Mouse (Mus musculus) MEL (cell line): ENCODE measurements around the gene Frmd4b. TPM values are rescaled to one million over a fixed set of nuclear protein-coding genes. Genes with fewer than 3 reads are reported as not detected.

Source experiments
- DNase-seq: peaks from one replicate; pipeline ENCODE4 v3.0.0; 2011; ENCODE audit warnings: low read depth, low spot score
- H3K27ac ChIP-seq: 2 replicates; pipeline ENCODE4 v1.5.1; 2012; ENCODE audit warnings: low read depth, mild to moderate bottlenecking, control low read depth, low read length, moderate library complexity; ENCODE audit not compliant: control insufficient read depth
- H3K27me3 ChIP-seq, 2 experiments: fragments of 150-350 bp in 1 of 2; sonication (generic) in 1 of 2; 2 replicates each; pipeline ENCODE4 v1.6.1; 2012; ENCODE audit warnings: low read length in 2 of 2, mild to moderate bottlenecking in 2 of 2, improper control_type of control experiment in 1 of 2, moderate library complexity in 1 of 2; ENCODE audit not compliant: insufficient read depth in 2 of 2, control insufficient read depth in 1 of 2
- H3K36me3 ChIP-seq, 2 experiments: 2 replicates each; pipeline ENCODE4 v1.6.1; 2012 to 2014; ENCODE audit warnings: low read length in 2 of 2, improper control_type of control experiment in 1 of 2, inconsistent platforms in 1 of 2, mild to moderate bottlenecking in 1 of 2; ENCODE audit not compliant: insufficient read depth in 2 of 2, control insufficient read depth in 1 of 2
- H3K4me1 ChIP-seq, 2 experiments: fragments of 150-350 bp in 1 of 2; sonication (generic) in 1 of 2; 2 replicates each; pipeline ENCODE4 v1.6.1; 2012; ENCODE audit warnings: low read length in 2 of 2, improper control_type of control experiment in 1 of 2, mild to moderate bottlenecking in 1 of 2; ENCODE audit not compliant: insufficient read depth in 2 of 2, control insufficient read depth in 1 of 2
- H3K4me3 ChIP-seq, 2 experiments: fragments of 150-350 bp in 1 of 2; sonication (generic) in 1 of 2; 2 replicates each; pipeline ENCODE4 v1.5.1; 2012; ENCODE audit warnings: low read depth in 2 of 2, low read length in 2 of 2, mild to moderate bottlenecking in 2 of 2, moderate library complexity in 2 of 2, control low read depth in 1 of 2, improper control_type of control experiment in 1 of 2; ENCODE audit not compliant: control insufficient read depth in 1 of 2, insufficient read depth in 1 of 2
- H3K79me2 ChIP-seq: 2 replicates; pipeline ENCODE4 v1.6.1; 2012; ENCODE audit warnings: mild to moderate bottlenecking, low read length, moderate library complexity; ENCODE audit not compliant: control insufficient read depth, poor library complexity, insufficient read depth
- H3K9ac ChIP-seq: 2 replicates; pipeline ENCODE4 v1.6.1; 2012; ENCODE audit warnings: low read depth, mild to moderate bottlenecking, control low read depth, low read length, moderate library complexity; ENCODE audit not compliant: control insufficient read depth, poor library complexity, severe bottlenecking
- H3K9me3 ChIP-seq: fragments of 150-350 bp; sonication (generic); replicated peaks from 2 replicates; pipeline ENCODE4 v1.6.1; 2012; ENCODE audit warnings: mild to moderate bottlenecking, low read length, improper control_type of control experiment, moderate library complexity; ENCODE audit not compliant: insufficient read depth
- CTCF ChIP-seq, 3 experiments: IDR thresholded peaks in 2 of 3; conservative IDR thresholded peaks in 1 of 3; 2 replicates each; pipeline ENCODE4 v1.5.1; 2011 to 2012; ENCODE audit warnings: low read length in 3 of 3, low read depth in 2 of 3, mild to moderate bottlenecking in 2 of 3, improper control_type of control experiment in 1 of 3, inconsistent platforms in 1 of 3, mixed read lengths in 1 of 3, moderate library complexity in 1 of 3; ENCODE audit not compliant: control insufficient read depth in 1 of 3, insufficient read depth in 1 of 3, poor library complexity in 1 of 3, severe bottlenecking in 1 of 3
- GABPA ChIP-seq: IDR thresholded peaks from 2 replicates; pipeline ENCODE4 v1.6.1; 2012; ENCODE audit warnings: low read depth, mild to moderate bottlenecking, inconsistent platforms, low read length, improper control_type of control experiment, moderate library complexity
- MXI1 ChIP-seq: IDR thresholded peaks from 2 replicates; pipeline ENCODE4 v1.6.1; 2011; ENCODE audit warnings: mild to moderate bottlenecking, low read depth, low read length, improper control_type of control experiment
- MYB ChIP-seq: IDR thresholded peaks from 2 replicates; pipeline ENCODE4 v1.6.1; 2011; ENCODE audit warnings: mild to moderate bottlenecking, low read depth, low read length, improper control_type of control experiment
- NELFE ChIP-seq: IDR thresholded peaks from 2 replicates; pipeline ENCODE4 v1.6.1; 2011; ENCODE audit warnings: low read depth, low read length, improper control_type of control experiment
- NRF1 ChIP-seq: IDR thresholded peaks from 2 replicates; pipeline ENCODE4 v1.6.1; 2014; ENCODE audit warnings: low read depth, mild to moderate bottlenecking, inconsistent platforms, low read length, improper control_type of control experiment, moderate library complexity; ENCODE audit not compliant: poor library complexity, insufficient read depth, severe bottlenecking
- SMC3 ChIP-seq: IDR thresholded peaks from 2 replicates; pipeline ENCODE4 v1.6.1; 2011; ENCODE audit warnings: low read depth, low read length, improper control_type of control experiment
- USF1 ChIP-seq: IDR thresholded peaks from 2 replicates; pipeline ENCODE4 v1.6.1; 2014; ENCODE audit warnings: low read depth, mild to moderate bottlenecking, inconsistent platforms, low read length, improper control_type of control experiment, moderate library complexity
- polyA plus RNA-seq, 2 experiments: library from polyadenylated mRNA; stranded (reverse) in 1 of 2; unstranded in 1 of 2; fragments of >175 nt in 1 of 2; fragments of >200 nt in 1 of 2; gene quantifications; 2 replicates each; pipeline versions ENCODE4 v1.2.1 to v1.2.4; 2012; ENCODE audit warnings: low replicate concordance in 2 of 2, low read depth in 1 of 2; ENCODE audit not compliant: insufficient read length in 2 of 2, insufficient read depth in 1 of 2, missing spikeins in 1 of 2
- total RNA-seq: library from RNA; depleted of rRNA; stranded (reverse); fragments of 300-350 nt; gene quantifications from 2 replicates; pipeline ENCODE4 v1.2.3, GENCODE M21; 2012; rRNA removed

Gene Frmd4b
- total and polyA plus RNA-seq, 3 experiments = 0.18 TPM; not detected in 2

GRCm38 (mm10) chr6:97239360-97239759 is 378.0 kb downstream of the Frmd4b start:
- TF ChIP-seq CTCF (IDR thresholded peaks at IDR 0.05 in 2 of 3, conservative IDR thresholded peaks at IDR 0.05 in 1 of 3; ENCODE audit: control insufficient read depth in 1 of 3, insufficient read depth in 1 of 3, low read depth in 2 of 3, low read length in 3 of 3, poor library complexity in 1 of 3, severe bottlenecking in 1 of 3) (peak in 2 of 3 experiments; percentile 15 to 29; a peak in 3 of 6 replicates), USF1 (no peak), MYB (no peak), SMC3 (peak; percentile 29), NELFE (no peak), MXI1 (no peak), NRF1 (no peak), GABPA (no peak)
- Histone ChIP-seq H3K36me3 (no peaks in the 10 kb centered on the region), H3K9ac (no peak overlapping the region), H3K27ac (no peak overlapping the region), H3K27me3 (no peaks in the 10 kb centered on the region), H3K9me3 (no peaks in the 10 kb centered on the region), H3K4me3 (no peak overlapping the region), H3K4me1 (no peaks in the 10 kb centered on the region), H3K79me2 (no peaks in the 10 kb centered on the region)
- no peak for DNase-seq

Other genes starting within 250 kb of the Frmd4b start
- gene Mitf, start 189.5 kb upstream of the Frmd4b start, total RNA-seq = 2.1 TPM in 2 replicates
- 1 to 10 TPM in 1 of 2 experiments, not detected in 1; 1.8 TPM for gene Mitf, start 189.5 kb upstream of the Frmd4b start, polyA plus RNA-seq